ENCODE assay signal across 7 mouse cellular contexts in the genomic region with DNA sequence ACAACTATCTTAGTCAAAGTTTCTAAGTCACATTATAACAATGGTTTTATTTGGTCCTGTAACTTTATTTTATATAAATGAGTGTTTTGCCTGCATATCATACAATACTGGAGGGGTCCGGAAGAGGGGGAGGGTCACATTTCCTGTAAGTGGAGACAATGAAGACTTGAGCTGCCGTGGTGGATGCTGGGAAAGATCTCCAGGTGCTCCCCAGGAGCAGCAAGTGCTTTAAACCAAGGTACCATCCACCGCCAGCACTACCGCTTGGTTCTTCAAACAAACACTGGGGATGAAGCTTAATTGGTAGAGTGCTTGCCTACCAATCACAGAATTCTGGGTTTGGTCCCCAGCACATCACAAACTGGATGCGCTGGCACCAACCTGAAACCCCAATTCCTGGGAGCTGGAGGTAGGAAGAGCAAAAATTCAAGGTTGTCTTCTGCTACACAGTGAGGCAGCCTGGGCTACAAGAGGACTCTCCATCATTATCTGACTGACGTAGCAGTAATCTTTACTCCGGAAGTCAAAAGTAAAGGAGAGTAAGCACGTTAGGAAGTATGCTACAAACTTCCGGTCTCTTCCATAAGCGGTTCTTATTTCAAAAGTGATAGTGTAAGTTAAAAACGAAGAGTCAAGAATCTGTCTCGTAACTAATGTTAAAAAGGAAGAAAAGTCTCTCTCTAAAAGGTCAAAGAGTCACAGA. TPM values are rescaled to one million over a fixed set of nuclear protein-coding genes. Genes with fewer than 3 reads are reported as not detected.
A peak's percentile ranks its signal among the peaks of the same experiment; 100 is the strongest.
DNase-seq lines count a peak whose midpoint lies in the region; ATAC-seq and TF ChIP-seq lines count a peak whose summit lies in the region.

No protein-coding gene starts in this region.

- H3K9me3 ChIP-seq in hindbrain, embryonic 15.5 days = no peaks in the 10 kb centered on the region
- H3K9me3 ChIP-seq in hindbrain, embryonic 12.5 days (replicated peaks) = no peaks in the 10 kb centered on the region
- H3K9me3 ChIP-seq in CH12.LX (replicated peaks; ENCODE audit: low read length) = no peaks in the 10 kb centered on the region

- H3K4me3 ChIP-seq in hindbrain, embryonic 15.5 days = no peak overlapping the region
- H3K4me3 ChIP-seq in hindbrain, embryonic 12.5 days = no peak overlapping the region
- peak overlapping the region; percentile 49 to 60 (median 52) for H3K4me3 ChIP-seq in CH12.LX (replicated peaks in 1 of 3; ENCODE audit: low read depth in 2 of 3, low read length in 2 of 3, poor library complexity in 1 of 3)
- 0 out of 2 replicates have a peak overlapping the region, but pooled peaks have one; percentile 13 for H3K4me3 ChIP-seq in brown adipose tissue, adult 24 weeks (ENCODE audit: insufficient read depth, low read depth, low read length)

- H3K4me2 ChIP-seq in hindbrain, embryonic 15.5 days = peak overlapping the region; percentile 98; the same call in 1 of the 2 replicates
- H3K4me2 ChIP-seq in hindbrain, embryonic 12.5 days (replicated peaks) = no peak overlapping the region
- H3K4me2 ChIP-seq in CH12.LX (ENCODE audit: insufficient read depth, low read depth, poor library complexity, severe bottlenecking) = peak overlapping the region; percentile 96

- DNase-seq in CH12.LX (ENCODE audit: extremely low read depth) = peak; percentile 76
- peak; percentile 89 for DNase-seq in naive thymus-derived CD4-positive, alpha-beta T cell, adult 2 months (ENCODE audit: low read depth)
- DNase-seq in right cerebral cortex, postnatal 4 days = no peak
- DNase-seq in embryo, embryonic 10.5 days (ENCODE audit: low spot score) = no peak

- no peak for TF ChIP-seq CTCF in CH12.LX (conservative IDR thresholded peaks at IDR 0.05 in 1 of 2, IDR thresholded peaks at IDR 0.05 in 1 of 2; ENCODE audit: low read depth in 2 of 2, low read length in 2 of 2)

- no peak overlapping the region for H3K27ac ChIP-seq in hindbrain, embryonic 15.5 days (replicated peaks)
- H3K27ac ChIP-seq in hindbrain, embryonic 12.5 days = no peak overlapping the region
- H3K27ac ChIP-seq in CH12.LX (ENCODE audit: insufficient read depth, low read depth) = peak overlapping the region; percentile 93
- no peak overlapping the region for H3K27ac ChIP-seq in brown adipose tissue, adult 24 weeks (replicated peaks; ENCODE audit: low read depth, low read length)

- no peak; the same call in 1 of the 2 replicates for TF ChIP-seq POLR2A in CH12.LX (IDR thresholded peaks at IDR 0.05; ENCODE audit: low read depth, low read length)

- no peak for TF ChIP-seq RAD21 in CH12.LX (IDR thresholded peaks at IDR 0.05; ENCODE audit: low read depth, low read length)

- ATAC-seq in hindbrain, embryonic 15.5 days (ENCODE audit: low FRiP score, low read depth) = no peak
- no peak for ATAC-seq in hindbrain, embryonic 12.5 days (ENCODE audit: low FRiP score)

- peaks cover 16% of the 10 kb centered on the region; the same call in 1 of the 2 replicates for H3K27me3 ChIP-seq in hindbrain, embryonic 15.5 days
- H3K27me3 ChIP-seq in hindbrain, embryonic 12.5 days = peaks cover 30% of the 10 kb centered on the region
- H3K27me3 ChIP-seq in CH12.LX (replicated peaks) = no peaks in the 10 kb centered on the region

- in situ Hi-C loops in CH12.LX (cut with MboI; ENCODE audit: low pct_ligation_motif_present, low pct_unique_long_range_greater_than_20kb, low sequenced_read_pairs) = no loop called here

- 71% methylated on average over 12 of the region's 12 CpGs for WGBS in hindbrain, embryonic 15.5 days
- WGBS in hindbrain, embryonic 12.5 days = 67% methylated on average over 12 of the region's 12 CpGs

- H3K36me3 ChIP-seq in hindbrain, embryonic 15.5 days = no peaks in the 10 kb centered on the region
- H3K36me3 ChIP-seq in hindbrain, embryonic 12.5 days = no peaks in the 10 kb centered on the region
- H3K36me3 ChIP-seq in CH12.LX (replicated peaks in 1 of 2; ENCODE audit: control insufficient read depth in 1 of 2, insufficient read depth in 1 of 2, low read length in 1 of 2) = peaks cover 11 to 28% of the 10 kb centered on the region in 2 experiments

- dilution Hi-C loops in CH12.LX (cut with MboI; ENCODE audit: extremely low pct_ligation_motif_present, extremely low pct_unique_long_range_greater_than_20kb, low sequenced_read_pairs) = no loop called here

- TF ChIP-seq EP300 in CH12.LX (IDR thresholded peaks at IDR 0.05; ENCODE audit: low read length) = peak; percentile 32; the same call in 1 of the 2 replicates

- peaks cover 30% of the 10 kb centered on the region for H3K4me1 ChIP-seq in hindbrain, embryonic 15.5 days (replicated peaks)
- H3K4me1 ChIP-seq in hindbrain, embryonic 12.5 days = peaks cover 43% of the 10 kb centered on the region
- H3K4me1 ChIP-seq in CH12.LX (ENCODE audit: control insufficient read depth in 1 of 2, insufficient read depth in 2 of 2) = peaks cover 19 to 55% of the 10 kb centered on the region in 2 experiments
- H3K4me1 ChIP-seq in brown adipose tissue, adult 24 weeks (ENCODE audit: control insufficient read depth, insufficient read depth, insufficient read length, low read length) = peaks cover 4% of the 10 kb centered on the region; the same call in 1 of the 2 replicates

- H3K79me2 ChIP-seq in CH12.LX (replicated peaks; ENCODE audit: control insufficient read depth, extremely low read depth, insufficient read depth, poor library complexity, severe bottlenecking) = peaks cover 86% of the 10 kb centered on the region

- H3K9ac ChIP-seq in hindbrain, embryonic 15.5 days = no peak overlapping the region
- H3K9ac ChIP-seq in hindbrain, embryonic 12.5 days = no peak overlapping the region
- H3K9ac ChIP-seq in CH12.LX (ENCODE audit: insufficient read depth, low read depth) = peak overlapping the region; percentile 85

TF ChIP-seq in CH12.LX, 34 proteins besides CTCF, POLR2A, EP300 and RAD21:
- TF ChIP-seq CHD2 (IDR thresholded peaks at IDR 0.05; ENCODE audit: low read length) (peak; percentile 15; the same call in 1 of the 2 replicates), MAX (IDR thresholded peaks at IDR 0.05; ENCODE audit: low read length) (no peak), ETS1 (conservative IDR thresholded peaks at IDR 0.05; ENCODE audit: low read depth, low read length) (0 out of 2 replicates have a peak, but pooled peaks have one; percentile 24), E2F4 (IDR thresholded peaks at IDR 0.05; ENCODE audit: insufficient replicate concordance, low read depth, low read length) (peak; percentile 10; the same call in 1 of the 2 replicates), ELF1 (IDR thresholded peaks at IDR 0.05; ENCODE audit: low read depth, low read length) (peak; percentile 61), PAX5 (IDR thresholded peaks at IDR 0.05; ENCODE audit: low read length) (no peak), MEF2A (IDR thresholded peaks at IDR 0.05; ENCODE audit: borderline replicate concordance, low read depth, low read length) (peak; percentile 60), KAT2A (IDR thresholded peaks at IDR 0.05; ENCODE audit: insufficient replicate concordance, low read length) (no peak), NELFE (IDR thresholded peaks at IDR 0.05; ENCODE audit: low read depth, low read length) (no peak), SIN3A (IDR thresholded peaks at IDR 0.05; ENCODE audit: low read length) (no peak), NRF1 (IDR thresholded peaks at IDR 0.05; ENCODE audit: low read depth, low read length) (no peak), TCF12 (IDR thresholded peaks at IDR 0.05; ENCODE audit: low read depth, low read length) (no peak), CHD1 (IDR thresholded peaks at IDR 0.05; ENCODE audit: low read depth, low read length) (no peak; the same call in none of the 2 replicates), IRF4 (IDR thresholded peaks at IDR 0.05; ENCODE audit: low read depth, low read length) (0 out of 2 replicates have a peak, but pooled peaks have one; percentile 12)

RNA-seq across cellular contexts. Expression of gene Ezr, which starts 4.8 kb away (rescaled TPM):
- polyA plus RNA-seq in hindbrain, embryonic 15.5 days (2015; fragmentation: Nextera tagmentation; extraction: Ambion mirVana) = 55.2 and 65.7 TPM in 2 replicates
- polyA plus RNA-seq in hindbrain, embryonic 12.5 days (2016; fragmentation: Nextera tagmentation; extraction: Ambion mirVana) = 97.9 and 103 TPM in 2 replicates
- total RNA-seq in CH12.LX (2012; rRNA removed) = 107 and 115 TPM in 2 replicates
- 123 and 139 TPM in 2 replicates for total RNA-seq in CH12.LX (2014; rRNA removed)
- polyA plus RNA-seq in CH12.LX (2012; ENCODE audit: insufficient read length, low read depth) = 207 and 290 TPM in 2 replicates
- 3.0 and 3.6 TPM in 2 replicates for polyA plus RNA-seq in brown adipose tissue, adult 24 weeks (2012; ENCODE audit: insufficient read depth, insufficient read length, missing spikeins)

Comparison
In these comparisons a context has a peak if more than half of its experiments do, and no peak if none do; other contexts are left out.
1. H3K4me3 ChIP-seq: peak in CH12.LX (3 of 3) and brown adipose tissue, adult 24 weeks (single experiment); none in hindbrain, embryonic 15.5 days (single experiment) and hindbrain, embryonic 12.5 days (single experiment).
2. DNase-seq: peak in CH12.LX (single experiment) and naive thymus-derived CD4-positive, alpha-beta T cell, adult 2 months (single experiment); none in right cerebral cortex, postnatal 4 days (single experiment) and embryo, embryonic 10.5 days (single experiment).
3. RNA of gene Ezr, which starts 4.8 kb away (polyA plus RNA-seq): 207 to 290 TPM in CH12.LX, 97.9 to 103 TPM in hindbrain, embryonic 12.5 days and 55.2 to 65.7 TPM in hindbrain, embryonic 15.5 days; 3.0 to 3.6 TPM in brown adipose tissue, adult 24 weeks; every median in the first group is over 10 times any median in the second.